Mouse (Mus musculus) heart, postnatal 0 days (tissue): ENCODE measurements around the gene Cwc25. TPM values are rescaled to one million over a fixed set of nuclear protein-coding genes. Genes with fewer than 3 reads are reported as not detected.
A peak's percentile ranks its signal among the peaks of the same experiment; 100 is the strongest.

Source experiments
- ATAC-seq: fragments of 200-750 bp; cut with Nextera tagmentation; 2 replicates; pipeline ENCODE4 v1.8.0; 2017; ENCODE audit warnings: low read depth, moderate number of reproducible peaks, moderate library complexity; ENCODE audit not compliant: insufficient read depth
- DNase-seq: peaks from one replicate; pipeline ENCODE4 v3.0.0-alpha.2; 2016; ENCODE audit warnings: low spot score
- H3K27ac ChIP-seq: fragments of 300-500 bp; sonication (generic); 2 replicates; pipeline ENCODE4 v1.5.1; 2014; ENCODE audit warnings: low read depth, mild to moderate bottlenecking
- H3K27me3 ChIP-seq: fragments of 300-500 bp; sonication (generic); 2 replicates; pipeline ENCODE4 v1.6.1; 2014; ENCODE audit warnings: low read length, mixed read lengths; ENCODE audit not compliant: control insufficient read depth, insufficient read depth
- H3K36me3 ChIP-seq: fragments of 300-500 bp; sonication (generic); replicated peaks from 2 replicates; pipeline ENCODE4 v1.6.1; 2014; ENCODE audit warnings: low read length, mixed read lengths; ENCODE audit not compliant: control insufficient read depth, insufficient read depth
- H3K4me1 ChIP-seq: fragments of 300-500 bp; sonication (generic); 2 replicates; pipeline ENCODE4 v1.6.1; 2014; ENCODE audit warnings: antibody characterized with exemption; ENCODE audit not compliant: control insufficient read depth, insufficient read depth
- H3K4me2 ChIP-seq: fragments of 300-500 bp; sonication (generic); 2 replicates; pipeline ENCODE4 v1.6.1; 2014; ENCODE audit warnings: low read depth, mild to moderate bottlenecking, low read length, moderate library complexity
- H3K4me3 ChIP-seq: fragments of 300-500 bp; sonication (generic); 2 replicates; pipeline ENCODE4 v1.5.1; 2014; ENCODE audit warnings: low read depth, low read length
- H3K9ac ChIP-seq: fragments of 300-500 bp; sonication (generic); replicated peaks from 2 replicates; pipeline ENCODE4 v1.6.1; 2014; ENCODE audit warnings: low read depth, low read length, mixed read lengths
- H3K9me3 ChIP-seq: fragments of 300-500 bp; sonication (generic); replicated peaks from 2 replicates; pipeline ENCODE4 v1.6.1; 2016; ENCODE audit warnings: low read length; ENCODE audit not compliant: control insufficient read depth
- CTCF ChIP-seq: IDR thresholded peaks from 2 replicates; pipeline ENCODE4 v1.5.1; 2016; ENCODE audit warnings: antibody characterized with exemption, control low read depth, low read depth
- EP300 ChIP-seq: IDR thresholded peaks from 2 replicates; pipeline ENCODE4 v1.6.1; 2016; ENCODE audit warnings: antibody characterized with exemption, low read depth
- WGBS: fragments of 180-500 bp; shearing (Covaris S2); extraction: QIAGEN DNeasy Blood & Tissue Kit; methylation state at CpG from one replicate; pipeline ENCODE4 v1.1.7; 2014; 5-methylcytosine and 5-hydroxymethylcytosine counted together
- polyA plus RNA-seq: library from polyadenylated mRNA; unstranded; fragments of >200 nt; fragmentation: Nextera tagmentation; extraction: Ambion mirVana; gene quantifications from 2 replicates; pipeline ENCODE4 v1.2.1, GENCODE M21; 2015
- total RNA-seq: library from RNA; depleted of rRNA; stranded (reverse); fragments of >200 nt; gene quantifications from 2 replicates; pipeline ENCODE4 v1.2.3, GENCODE M21; 2014; ENCODE audit warnings: low replicate concordance

The Cwc25 gene
- total and polyA plus RNA-seq, 2 experiments from 2014 or later = 3.2 to 8.2 TPM

DNA sequence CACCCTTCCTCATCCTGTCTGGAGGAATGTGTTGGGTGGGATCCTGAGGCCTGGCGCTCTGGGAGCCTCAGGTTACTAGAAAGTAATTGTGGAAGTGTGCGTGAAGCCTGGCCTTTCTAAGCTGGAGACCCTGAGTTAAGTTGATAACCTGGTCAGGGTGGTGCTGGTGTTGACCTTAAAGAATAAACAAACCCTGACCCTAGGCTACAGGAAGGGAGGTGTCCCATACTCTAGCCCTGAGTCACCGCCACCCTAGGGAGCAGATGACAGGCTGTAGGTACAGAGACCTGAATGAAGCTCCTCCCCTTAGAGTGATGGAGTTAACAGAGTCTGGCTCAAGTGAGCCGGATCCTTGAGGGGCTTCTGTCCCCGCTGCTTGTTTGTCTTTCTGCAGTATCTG lies 37.5 kb upstream of the Cwc25 start:
- Histone ChIP-seq H3K4me2 (no peak overlapping the region), H3K4me3 (no peak overlapping the region), H3K36me3 (peaks cover 6% of the 10 kb centered on the region; the same call in 1 of the 2 replicates), H3K4me1 (peaks cover 60% of the 10 kb centered on the region), H3K27ac (no peak overlapping the region), H3K27me3 (no peaks in the 10 kb centered on the region), H3K9ac (no peak overlapping the region), H3K9me3 (no peaks in the 10 kb centered on the region)
- ATAC-seq (no peak), DNase-seq (no peak)
- TF ChIP-seq CTCF (no peak), EP300 (no peak)
- 68% methylated on average over 5 of the region's 5 CpGs for WGBS

DNA sequence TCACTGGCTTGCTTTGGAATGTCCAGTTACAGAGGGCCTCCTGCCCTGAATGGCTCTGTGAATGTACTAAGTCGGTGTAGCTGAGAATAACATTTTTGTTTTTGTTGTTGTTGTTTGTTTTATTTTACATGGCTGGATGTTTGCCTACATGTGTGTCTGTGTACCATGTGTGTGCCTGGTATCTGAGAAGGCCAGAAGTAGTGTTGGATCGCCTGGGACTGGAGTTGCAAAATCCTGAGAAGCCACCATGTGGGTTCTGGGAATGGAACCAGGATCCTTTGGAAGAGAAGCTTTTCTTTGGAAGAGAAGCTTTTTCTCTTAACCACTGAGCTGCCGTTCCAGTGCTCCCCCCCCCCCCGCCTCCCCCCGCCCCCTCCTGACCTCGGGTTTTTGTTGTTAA lies 36.1 kb upstream of the Cwc25 start:
- no peak for TF ChIP-seq CTCF
- no peak for TF ChIP-seq EP300
- H3K36me3 ChIP-seq = peaks cover 6% of the 10 kb centered on the region; the same call in 1 of the 2 replicates
- ATAC-seq (no peak), DNase-seq (no peak)
- H3K9ac ChIP-seq = no peak overlapping the region
- H3K27me3 ChIP-seq = no peaks in the 10 kb centered on the region
- H3K9me3 ChIP-seq = no peaks in the 10 kb centered on the region
- H3K4me2 ChIP-seq = no peak overlapping the region
- H3K4me1 ChIP-seq = peaks cover 49% of the 10 kb centered on the region
- WGBS = 59% methylated on average over 6 of the region's 6 CpGs
- no peak overlapping the region for H3K4me3 ChIP-seq
- H3K27ac ChIP-seq = 0 out of 2 replicates have a peak overlapping the region, but pooled peaks have one; percentile 10

DNA sequence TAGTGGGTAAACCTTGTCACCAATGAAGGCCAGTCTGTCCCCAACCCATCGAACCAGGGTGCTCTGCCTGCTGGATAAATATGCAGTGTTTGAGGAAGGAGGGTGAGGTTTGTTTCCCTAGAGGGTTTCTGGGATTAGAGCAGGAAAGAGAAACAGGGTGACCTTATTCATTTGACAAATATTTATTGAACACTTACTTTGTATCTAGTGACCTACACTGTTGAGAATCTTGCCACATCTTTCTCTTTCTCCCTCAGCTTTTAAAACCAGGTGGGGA lies 35.8 kb upstream of the Cwc25 start:
- Histone ChIP-seq H3K9ac (no peak overlapping the region), H3K27ac (0 out of 2 replicates have a peak overlapping the region, but pooled peaks have one; percentile 10), H3K4me3 (no peak overlapping the region), H3K4me2 (peak overlapping the region; percentile 90), H3K36me3 (peaks cover 4% of the 10 kb centered on the region; the same call in 1 of the 2 replicates), H3K9me3 (no peaks in the 10 kb centered on the region), H3K27me3 (no peaks in the 10 kb centered on the region), H3K4me1 (peaks cover 49% of the 10 kb centered on the region)
- WGBS = 31% methylated on average over 1 of the region's 1 CpGs
- TF ChIP-seq CTCF (no peak), EP300 (no peak)
- no peak for DNase-seq
- no peak for ATAC-seq

DNA sequence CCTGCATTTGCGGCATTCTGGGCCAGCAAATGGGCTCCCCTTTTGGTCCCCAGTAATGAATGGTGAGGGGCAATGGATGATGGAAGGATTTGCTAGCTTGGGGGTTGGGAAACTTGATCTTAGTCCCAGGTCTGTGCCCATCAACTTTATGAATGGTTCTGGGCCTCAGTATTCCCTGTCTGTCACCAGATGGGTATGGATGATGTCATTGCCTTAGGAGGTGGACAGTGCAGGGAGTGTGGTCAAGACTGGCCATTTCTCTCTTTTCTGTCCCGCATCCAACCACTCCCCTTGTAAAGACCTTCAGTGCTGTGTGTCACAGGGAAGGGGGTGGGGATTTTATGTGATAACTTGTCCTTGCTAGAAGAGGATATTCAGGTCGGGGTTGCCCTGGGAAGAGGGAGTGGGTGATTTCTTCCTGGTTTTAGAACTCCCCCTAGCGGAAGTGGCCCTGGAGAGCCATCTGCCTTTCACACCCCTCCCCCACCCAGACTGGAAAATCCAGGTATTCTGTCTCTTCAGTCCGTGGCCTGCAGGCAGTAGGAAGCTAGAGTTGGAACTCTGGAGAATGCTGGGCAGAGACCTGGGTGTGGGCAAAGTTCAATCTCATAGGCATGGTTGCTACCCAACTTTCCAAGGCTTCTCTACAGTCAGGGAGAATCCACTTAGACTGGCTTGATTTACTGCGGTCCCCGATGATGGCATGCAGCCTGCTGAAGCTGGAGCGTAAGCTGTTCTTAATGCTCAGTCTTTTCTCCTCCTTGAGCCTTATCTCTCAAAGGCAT lies 35.2 kb upstream of the Cwc25 start:
- no peak for DNase-seq
- no peaks in the 10 kb centered on the region for H3K27me3 ChIP-seq
- H3K9me3 ChIP-seq = no peaks in the 10 kb centered on the region
- no peak for ATAC-seq
- 23% methylated on average over 8 of the region's 8 CpGs for WGBS
- H3K4me2 ChIP-seq = peak overlapping the region; percentile 90
- peak overlapping the region; percentile 89; the same call in 1 of the 2 replicates for H3K27ac ChIP-seq
- TF ChIP-seq CTCF (peak; percentile 33), EP300 (no peak)
- peaks cover 44% of the 10 kb centered on the region for H3K4me1 ChIP-seq
- H3K4me3 ChIP-seq = peak overlapping the region; percentile 89
- H3K36me3 ChIP-seq = no peaks in the 10 kb centered on the region
- no peak overlapping the region for H3K9ac ChIP-seq

DNA sequence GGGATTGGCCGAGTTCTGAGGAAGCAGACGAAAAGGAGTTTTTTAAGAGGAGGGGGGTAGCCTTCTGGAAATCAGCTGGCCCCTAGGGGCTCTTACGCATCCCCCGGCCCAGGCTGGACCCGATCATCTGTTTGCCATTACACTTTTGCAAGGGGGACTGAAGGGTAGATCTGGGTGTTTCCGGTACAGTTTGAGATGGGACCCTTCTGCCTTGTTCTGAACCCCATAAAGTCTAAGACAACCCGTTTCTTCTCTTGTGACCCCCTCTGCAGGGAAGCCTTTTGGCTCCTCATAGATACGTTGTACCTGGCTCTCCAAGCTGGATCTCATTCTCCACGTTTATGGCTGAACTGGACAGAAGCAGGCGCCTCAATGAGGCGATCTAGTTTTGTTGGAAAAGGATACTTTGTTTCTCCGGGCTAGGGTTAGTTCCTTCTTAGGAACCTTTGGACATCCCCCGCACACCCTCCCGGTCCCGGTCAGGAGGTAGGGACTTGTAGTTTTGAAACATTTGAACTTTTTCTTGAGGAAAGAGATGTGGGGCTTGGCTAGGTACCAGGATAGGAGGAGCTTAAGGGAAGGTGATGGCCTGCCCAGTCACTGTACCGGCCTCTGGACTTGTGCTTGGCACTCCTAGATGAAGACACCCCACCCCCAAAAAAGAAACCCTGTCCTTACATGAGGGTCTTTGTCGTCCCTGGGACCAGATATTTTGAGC lies 34.5 kb upstream of the Cwc25 start:
- WGBS = 4% methylated on average over 17 of the region's 17 CpGs
- Histone ChIP-seq H3K36me3 (no peaks in the 10 kb centered on the region), H3K27me3 (no peaks in the 10 kb centered on the region), H3K9ac (peak overlapping the region; percentile 72), H3K27ac (peak overlapping the region; percentile 89), H3K4me2 (peak overlapping the region; percentile 90), H3K4me1 (peaks cover 37% of the 10 kb centered on the region), H3K4me3 (peak overlapping the region; percentile 89), H3K9me3 (no peaks in the 10 kb centered on the region)
- DNase-seq (no peak), ATAC-seq (no peak)
- no peak for TF ChIP-seq CTCF
- TF ChIP-seq EP300 = no peak
